Mouse (Mus musculus) ES-E14 (cell line): Measurements from ENCODE around the gene Iqca. TPM values are rescaled to one million over a fixed set of nuclear protein-coding genes. Genes with fewer than 3 reads are reported as not detected.

Experiments
- DNase-seq: peaks from one replicate; pipeline ENCODE4 v3.0.0-alpha.2; 2013; ENCODE audit warnings: low read depth, low spot score
- H3K27ac ChIP-seq: 2 replicates; pipeline ENCODE4 v1.5.1; 2012; ENCODE audit warnings: low read depth, mild to moderate bottlenecking, low read length, moderate library complexity, mixed read lengths; ENCODE audit not compliant: poor library complexity, insufficient read depth, severe bottlenecking
- H3K36me3 ChIP-seq: 2 replicates; pipeline ENCODE4 v1.6.1; 2012; ENCODE audit warnings: mild to moderate bottlenecking, low read length, moderate library complexity, mixed read lengths; ENCODE audit not compliant: control insufficient read depth, poor library complexity, insufficient read depth, severe bottlenecking
- H3K4me1 ChIP-seq, 2 experiments: fragments of 150-350 bp in 1 of 2; sonication (generic) in 1 of 2; 2 replicates each; pipeline ENCODE4 v1.6.1; 2012; ENCODE audit warnings: low read length in 2 of 2, mild to moderate bottlenecking in 1 of 2, mixed read lengths in 1 of 2; ENCODE audit not compliant: control insufficient read depth in 2 of 2, insufficient read depth in 2 of 2, poor library complexity in 1 of 2
- H3K4me3 ChIP-seq, 2 experiments: fragments of 150-350 bp in 1 of 2; sonication (generic) in 1 of 2; 2 replicates each; pipeline ENCODE4 v1.5.1; 2012; ENCODE audit warnings: low read length in 2 of 2, low read depth in 1 of 2, mild to moderate bottlenecking in 1 of 2, mixed read lengths in 1 of 2; ENCODE audit not compliant: insufficient read depth in 1 of 2, poor library complexity in 1 of 2, severe bottlenecking in 1 of 2
- H3K9ac ChIP-seq: 2 replicates; pipeline ENCODE4 v1.6.1; 2012; ENCODE audit warnings: low read depth, mild to moderate bottlenecking, low read length, mixed read lengths; ENCODE audit not compliant: poor library complexity, insufficient read depth, severe bottlenecking
- H3K9me3 ChIP-seq: fragments of 150-350 bp; sonication (generic); 2 replicates; pipeline ENCODE4 v1.6.1; 2012; ENCODE audit warnings: low read depth, mild to moderate bottlenecking, low read length; ENCODE audit not compliant: control insufficient read depth, insufficient read depth
- CHD2 ChIP-seq: IDR thresholded peaks from 2 replicates; pipeline ENCODE4 v1.6.1; 2014; ENCODE audit warnings: mild to moderate bottlenecking, low read depth, low read length, inconsistent platforms
- HCFC1 ChIP-seq: IDR thresholded peaks from 2 replicates; pipeline ENCODE4 v1.6.1; 2012; ENCODE audit warnings: low read length, inconsistent platforms, borderline replicate concordance; ENCODE audit not compliant: insufficient read depth
- MAFK ChIP-seq: IDR thresholded peaks from 2 replicates; pipeline ENCODE4 v1.6.1; 2014; ENCODE audit warnings: mild to moderate bottlenecking, low read depth, low read length, inconsistent platforms; ENCODE audit not compliant: insufficient read depth
- ZC3H11A ChIP-seq: IDR thresholded peaks from 2 replicates; pipeline ENCODE4 v1.6.1; 2012; ENCODE audit warnings: low read depth, mild to moderate bottlenecking, inconsistent platforms, low read length, borderline replicate concordance
- ZNF384 ChIP-seq: IDR thresholded peaks from 2 replicates; pipeline ENCODE4 v1.6.1; 2012; ENCODE audit warnings: low read depth, low read length, inconsistent platforms
- in situ Hi-C, 2 experiments: fragments of 600-800 bp; cut with MboI; formaldehyde crosslinking; loops; one replicate each; pipeline ENCODE4 v1.15.1; 2025; ENCODE audit warnings: low sequenced_read_pairs in 2 of 2, inconsistent platforms in 1 of 2; ENCODE audit not compliant: unreplicated experiment in 2 of 2
- total RNA-seq: library from RNA; depleted of rRNA; stranded (reverse); fragments of 300-350 nt; gene quantifications from 2 replicates; pipeline ENCODE4 v1.2.3, GENCODE M21; 2012

Iqca gene
- total RNA-seq, 1 experiment = 0.27 TPM

GRCm38 (mm10) chr1:90174338-90174737, 21.1 kb upstream of the Iqca start:
- H3K9ac ChIP-seq = no peak overlapping the region
- H3K36me3 ChIP-seq = no peaks in the 10 kb centered on the region
- TF ChIP-seq CHD2 (no peak), ZC3H11A (no peak), MAFK (no peak), HCFC1 (no peak), ZNF384 (no peak)
- DNase-seq = no peak
- H3K9me3 ChIP-seq = no peaks in the 10 kb centered on the region
- H3K27ac ChIP-seq = no peak overlapping the region
- no peaks in the 10 kb centered on the region for H3K4me1 ChIP-seq
- H3K4me3 ChIP-seq = no peak overlapping the region
- in situ Hi-C loops = no loop called here

DNA sequence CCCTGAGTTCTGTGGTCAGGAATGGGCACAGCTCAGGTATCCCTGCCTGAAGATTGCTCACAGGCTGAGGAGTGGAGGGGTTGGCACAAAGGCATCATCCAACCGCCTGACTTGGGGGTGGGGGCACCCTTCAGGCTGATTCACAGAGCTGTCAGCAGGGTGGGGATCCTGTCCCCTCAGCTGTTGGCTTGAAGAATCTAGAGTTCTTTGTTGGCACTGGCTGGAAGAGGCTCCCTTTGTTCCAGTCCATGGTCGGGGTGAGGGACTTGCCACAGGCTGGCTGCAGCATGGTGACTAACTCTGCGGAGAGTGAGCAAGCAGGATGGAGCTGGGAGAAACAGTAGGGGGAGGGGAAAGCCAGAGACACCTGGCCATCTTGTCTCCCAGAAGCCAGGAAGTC, 11.1 kb upstream of the Iqca start:
- no peak for TF ChIP-seq MAFK
- TF ChIP-seq HCFC1 = no peak

DNA sequence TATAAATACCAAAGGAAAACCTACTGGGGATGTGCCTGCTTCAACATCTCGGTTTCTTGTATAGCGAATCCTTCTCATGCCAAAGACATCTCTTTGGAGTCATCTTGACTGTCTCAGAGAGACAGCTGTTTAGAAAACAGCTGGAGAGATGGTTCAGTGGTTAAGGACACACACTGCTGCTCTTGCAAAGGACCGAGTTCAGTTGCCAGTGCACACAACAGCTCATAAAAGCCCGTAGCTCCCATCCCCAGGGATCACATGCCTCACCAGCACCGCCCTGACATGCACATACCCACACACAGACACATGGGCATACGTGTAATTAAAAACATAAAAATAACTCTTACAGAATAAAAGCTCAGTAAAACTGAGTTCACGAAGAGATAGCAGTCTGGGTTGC, 10.0 kb upstream of the Iqca start:
- TF ChIP-seq ZNF384 = no peak
- TF ChIP-seq MAFK = no peak
- no peak for TF ChIP-seq ZC3H11A
- TF ChIP-seq CHD2 = no peak
- TF ChIP-seq HCFC1 = no peak
- no peak overlapping the region for H3K9ac ChIP-seq
- no peaks in the 10 kb centered on the region for H3K4me1 ChIP-seq
- in situ Hi-C loops = no loop called here
- H3K36me3 ChIP-seq = no peaks in the 10 kb centered on the region
- H3K9me3 ChIP-seq = no peaks in the 10 kb centered on the region
- no peak overlapping the region for H3K4me3 ChIP-seq
- H3K27ac ChIP-seq = no peak overlapping the region
- no peak for DNase-seq

More for the DNA sequence above, 11.1 kb upstream of the Iqca start:
- Histone ChIP-seq H3K4me1 (no peaks in the 10 kb centered on the region), H3K4me3 (no peak overlapping the region), H3K27ac (no peak overlapping the region), H3K36me3 (no peaks in the 10 kb centered on the region), H3K9ac (no peak overlapping the region), H3K9me3 (no peaks in the 10 kb centered on the region)
- DNase-seq = no peak
- in situ Hi-C loops = no loop called here

- Histone ChIP-seq H3K4me1 (no peaks in the 10 kb centered on the region), H3K4me3 (no peak overlapping the region), H3K9ac (no peak overlapping the region), H3K36me3 (no peaks in the 10 kb centered on the region), H3K9me3 (no peaks in the 10 kb centered on the region), H3K27ac (no peak overlapping the region)
- TF ChIP-seq CHD2 (no peak), ZC3H11A (no peak), MAFK (no peak)
- in situ Hi-C loops = no loop called here
- no peak for DNase-seq
Observed at GRCm38 (mm10) chr1:90162379-90162857, 9.2 kb upstream of the Iqca start.

- no peaks in the 10 kb centered on the region for H3K36me3 ChIP-seq
- H3K9me3 ChIP-seq = no peaks in the 10 kb centered on the region
- TF ChIP-seq ZC3H11A = no peak
- no peak for TF ChIP-seq ZNF384
- no peak for TF ChIP-seq HCFC1
- no peak for DNase-seq
- no peak overlapping the region for H3K27ac ChIP-seq
- no peak overlapping the region for H3K9ac ChIP-seq
- in situ Hi-C loops = no loop called here
- no peaks in the 10 kb centered on the region for H3K4me1 ChIP-seq
- no peak overlapping the region for H3K4me3 ChIP-seq
Observed at GRCm38 (mm10) chr1:90161623-90162022, 8.4 kb upstream of the Iqca start.
